Mouse (Mus musculus) lung, postnatal 4 days (tissue): ENCODE measurements around the gene Galnt14.

Source experiments
- DNase-seq, 2 experiments: peaks; one replicate each; pipeline ENCODE4 v3.0.0; 2021

Galnt14 gene

DNA sequence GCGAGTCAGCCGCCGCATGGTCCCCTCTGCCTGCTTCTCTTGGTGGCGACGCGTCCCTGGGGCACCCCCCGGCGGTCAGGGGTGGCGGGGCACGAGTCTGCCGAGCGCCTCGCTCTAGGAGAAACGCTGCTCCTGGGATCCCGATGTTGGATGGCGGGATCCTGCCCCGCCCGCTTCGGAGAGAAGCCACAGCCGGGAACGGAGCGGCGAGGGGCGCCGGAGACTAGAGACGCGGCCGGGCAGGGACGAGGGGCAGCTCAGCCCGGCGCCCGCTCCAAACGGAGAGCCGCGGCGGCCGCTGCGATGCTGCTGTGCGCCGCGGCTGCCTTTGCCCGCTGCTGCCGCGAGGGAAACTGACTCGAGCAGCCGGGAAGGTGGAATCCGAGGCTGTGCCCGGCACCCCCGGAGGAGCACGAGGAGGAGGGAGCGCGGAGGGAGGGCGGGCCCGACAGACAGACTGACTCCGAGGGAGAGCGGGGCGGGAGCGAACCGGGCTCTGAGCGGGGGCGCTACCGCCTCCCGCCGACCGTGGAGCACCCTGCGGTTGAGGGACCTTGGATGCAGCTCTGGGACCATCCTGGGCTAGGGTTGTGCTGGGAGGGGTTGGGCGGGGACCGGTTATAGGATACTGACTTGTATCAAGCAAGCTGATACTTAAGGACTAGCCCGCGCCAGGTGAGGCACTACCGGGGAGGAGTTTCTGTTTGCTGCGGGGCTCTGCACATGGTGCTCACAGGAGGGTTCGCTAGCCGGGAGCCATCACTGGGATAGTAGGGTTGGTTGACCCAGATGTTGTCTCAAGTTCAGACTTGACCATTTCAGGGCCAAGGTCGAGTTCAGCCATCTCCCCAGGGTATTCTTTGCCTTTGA lies at the start of gene Galnt14:
Gene Galnt14, minus strand, starts transcription at position 412 of the 870 bp plus-strand sequence.
- peak; percentile 48 to 59 for DNase-seq

GRCm38 (mm10) chr17:73743681-73744311 lies 33.5 kb upstream of the Galnt14 start:
- peak; percentile 67 to 78 for DNase-seq

- DNase-seq = peak in 1 of 2 experiments; percentile 14
Measured at GRCm38 (mm10) chr17:73723885-73724682, 13.8 kb upstream of the Galnt14 start.

DNA sequence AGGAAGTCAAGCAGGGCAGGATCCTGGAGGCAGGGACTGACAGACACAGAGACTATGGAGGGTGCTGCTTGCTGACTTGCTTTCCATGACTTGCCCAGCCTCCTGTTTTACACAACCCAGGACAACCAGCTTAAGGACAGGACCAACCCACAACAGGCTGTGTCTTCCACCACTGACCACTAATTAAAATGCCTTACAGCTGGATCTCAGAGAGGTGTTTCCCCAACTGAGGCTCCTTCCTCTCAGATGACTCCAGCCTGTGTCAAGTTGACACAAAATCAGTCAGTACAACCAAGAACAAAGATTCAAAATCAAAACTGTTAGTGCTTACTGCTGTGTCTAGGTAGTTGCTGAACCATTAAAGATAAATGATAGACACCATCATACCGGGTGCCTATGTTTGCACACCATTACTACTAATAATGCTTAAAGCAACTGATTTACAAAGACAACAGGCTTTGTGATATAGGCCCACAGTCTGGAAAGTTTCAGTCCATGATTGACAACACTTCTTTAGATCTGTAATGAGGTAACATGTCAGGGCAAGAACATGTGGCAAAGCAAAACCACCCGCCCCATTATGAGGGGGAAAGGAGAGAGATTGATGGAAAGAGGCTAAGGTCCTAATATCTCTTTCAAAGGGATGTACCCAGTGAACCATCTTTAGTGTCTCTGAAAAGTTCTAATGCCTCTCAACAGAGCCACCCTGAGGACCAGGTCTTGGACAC lies 8.9 kb upstream of the Galnt14 start:
- no peak for DNase-seq

GRCm38 (mm10) chr17:73716684-73717083 lies 6.4 kb upstream of the Galnt14 start:
- DNase-seq = no peak

- DNase-seq = no peak
Measured at GRCm38 (mm10) chr17:73714440-73715221, 4.4 kb upstream of the Galnt14 start.

DNA sequence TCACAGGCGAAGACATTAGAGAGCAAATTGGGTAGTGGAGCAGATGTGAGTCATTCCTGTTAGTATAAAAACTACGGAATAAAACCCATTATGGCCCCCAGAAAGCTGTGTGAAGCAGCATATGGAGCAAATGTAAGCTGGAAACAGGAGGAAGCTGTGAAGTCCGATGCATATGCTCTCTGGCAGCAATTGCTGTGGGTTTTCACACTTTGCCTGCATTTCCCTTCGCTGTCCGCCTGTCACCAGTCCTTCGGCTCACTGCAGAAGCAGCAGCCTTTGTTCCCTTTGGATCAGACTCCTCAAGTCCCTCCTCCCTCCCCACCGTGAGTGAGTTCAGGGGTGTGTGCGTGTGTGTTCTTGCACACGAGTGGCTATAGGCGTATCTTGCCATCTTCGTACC lies 3.1 kb upstream of the Galnt14 start:
- no peak for DNase-seq

DNA sequence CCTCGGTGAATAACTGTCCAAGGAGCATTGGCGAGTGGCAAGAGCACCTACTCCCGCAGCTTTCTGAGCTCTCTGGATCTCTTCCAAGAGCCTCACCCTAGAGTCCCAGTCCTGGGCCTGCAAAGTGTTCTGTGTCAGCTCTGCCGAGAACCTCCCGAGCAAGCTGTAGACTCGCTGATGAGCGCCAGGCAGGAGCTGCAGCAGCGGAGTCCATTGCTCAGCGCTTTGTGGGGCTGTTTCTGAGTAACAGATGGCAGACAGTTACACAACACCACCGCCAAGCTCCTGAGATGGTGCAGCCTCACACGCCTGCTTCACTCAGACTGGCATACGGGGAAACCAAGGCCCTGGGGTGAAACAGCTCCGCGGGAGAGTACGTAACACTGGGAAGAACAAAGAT lies 1.7 kb upstream of the Galnt14 start:
- no peak for DNase-seq

DNA sequence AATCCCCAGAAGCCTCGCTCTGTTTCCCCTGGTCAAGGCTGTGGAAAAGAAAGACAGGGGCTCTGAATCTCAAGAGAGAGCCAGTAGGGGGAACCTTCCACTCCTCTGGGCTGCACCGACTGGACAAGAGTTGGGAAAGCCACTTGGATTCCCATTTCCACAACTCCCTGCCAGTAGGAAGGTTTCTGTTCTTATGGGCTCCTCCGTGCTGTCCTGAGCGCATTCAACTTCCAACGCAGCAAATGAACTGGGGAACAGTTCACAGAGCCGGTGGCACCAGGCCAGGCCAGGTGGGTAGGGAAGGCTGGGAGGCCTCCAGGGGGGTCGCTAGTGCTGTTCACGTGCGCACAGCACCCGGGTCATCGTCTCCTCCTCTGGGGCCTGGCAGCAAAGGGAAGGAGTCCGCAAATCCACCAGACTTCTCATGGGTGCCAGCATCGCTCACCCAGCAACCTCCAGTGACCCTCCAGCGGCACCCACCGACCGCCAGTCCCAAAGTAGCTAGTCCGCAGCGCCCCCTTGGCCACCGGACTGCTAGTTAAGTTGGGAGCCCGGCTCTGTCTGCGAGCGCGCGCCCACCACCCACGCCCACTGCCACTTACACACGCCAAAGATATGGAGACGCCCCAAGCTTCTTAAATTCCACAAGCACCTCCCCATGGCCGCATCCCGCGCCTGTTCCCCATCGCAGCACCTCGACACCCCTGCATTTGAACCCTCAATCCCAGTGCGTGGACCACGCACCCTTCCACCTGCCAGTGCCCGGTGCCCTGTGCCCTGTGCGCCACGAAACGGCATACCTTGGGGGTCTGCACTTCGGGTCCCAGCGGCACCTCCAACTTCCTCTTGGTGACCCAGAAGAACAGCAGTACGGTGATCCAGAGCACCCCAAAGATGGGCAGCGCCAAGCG lies 867 bp downstream of the Galnt14 start:
- DNase-seq = peak in 1 of 2 experiments; percentile 23

DNA sequence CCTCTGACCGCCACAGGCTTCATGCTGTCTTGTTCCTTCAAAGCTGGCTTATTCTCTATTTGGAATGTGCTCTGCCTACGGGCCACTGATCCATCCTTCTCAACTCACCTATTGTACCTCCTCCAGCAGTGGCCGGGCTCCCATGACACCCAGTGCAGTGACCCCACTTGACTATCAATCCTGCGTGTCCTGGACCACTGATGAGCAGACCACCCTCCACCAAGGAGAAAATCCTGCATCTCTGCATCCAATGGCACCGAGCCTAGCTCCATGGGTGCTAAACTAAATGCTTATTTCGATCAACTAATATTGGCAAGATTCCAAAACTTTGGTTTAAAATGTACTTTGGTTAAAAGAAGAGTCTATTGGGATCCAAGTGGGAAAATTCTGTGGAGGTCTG lies 1.8 kb downstream of the Galnt14 start:
- no peak for DNase-seq

DNA sequence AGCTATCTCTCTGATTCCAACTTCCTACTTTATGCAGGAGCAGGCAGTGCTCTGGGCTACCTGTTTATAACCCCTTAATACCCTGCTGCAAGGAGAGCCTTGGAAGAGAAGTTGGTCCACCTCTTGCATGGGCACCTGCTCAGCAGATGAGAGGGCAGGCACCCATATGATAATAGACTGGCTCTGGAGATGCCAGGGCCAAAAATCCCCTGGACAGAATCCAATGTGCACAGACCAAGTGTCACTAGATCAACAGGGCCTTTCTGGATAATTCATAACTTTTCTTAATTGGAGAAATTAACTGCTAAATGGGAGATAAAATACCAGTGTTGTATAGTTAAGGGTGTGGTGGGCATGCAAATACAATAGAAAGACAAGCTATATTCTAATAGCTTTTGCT lies 6.7 kb downstream of the Galnt14 start:
- DNase-seq = no peak

DNA sequence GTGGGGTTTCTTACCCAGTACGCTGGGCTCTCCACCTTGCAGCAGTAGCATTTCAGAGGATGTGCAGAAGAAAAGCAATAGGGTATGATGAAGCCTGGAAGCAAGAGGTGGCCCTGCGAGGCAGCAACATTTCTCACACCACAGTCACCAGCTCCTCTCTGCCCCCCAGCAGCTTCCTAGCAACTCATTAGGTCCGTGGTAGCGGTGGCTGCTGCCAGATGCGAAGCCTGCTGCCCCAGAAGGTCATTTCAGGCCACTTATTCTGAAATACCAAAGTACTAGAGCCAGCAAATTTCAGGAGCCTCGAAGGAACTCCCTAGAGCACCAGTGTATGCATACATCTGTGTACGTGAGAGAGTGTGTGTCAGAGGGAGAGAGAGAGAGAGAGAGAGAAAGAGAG lies 9.2 kb downstream of the Galnt14 start:
- peak in 1 of 2 experiments; percentile 28 for DNase-seq

DNA sequence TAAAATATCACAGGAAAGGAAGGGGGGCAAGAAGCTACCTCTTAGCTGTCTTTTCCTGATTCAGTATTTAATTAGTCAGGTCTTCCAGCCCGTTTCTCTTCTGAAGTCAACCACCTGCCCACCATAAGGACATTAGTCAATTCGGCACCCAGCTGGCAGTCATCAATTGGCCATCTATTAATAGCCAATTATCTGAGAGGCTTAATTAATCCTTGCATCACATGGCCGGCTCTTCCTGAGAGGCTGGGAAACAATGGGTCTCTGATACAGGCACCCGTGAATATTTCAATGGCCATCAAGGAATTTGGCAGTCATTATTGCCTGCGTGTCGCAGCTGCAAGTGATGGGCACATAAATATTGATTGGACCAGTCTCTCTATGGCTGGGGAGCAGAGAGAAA lies 10.4 kb downstream of the Galnt14 start:
- no peak for DNase-seq

- DNase-seq = no peak
Measured at GRCm38 (mm10) chr17:73694206-73694952, 15.9 kb downstream of the Galnt14 start.

DNA sequence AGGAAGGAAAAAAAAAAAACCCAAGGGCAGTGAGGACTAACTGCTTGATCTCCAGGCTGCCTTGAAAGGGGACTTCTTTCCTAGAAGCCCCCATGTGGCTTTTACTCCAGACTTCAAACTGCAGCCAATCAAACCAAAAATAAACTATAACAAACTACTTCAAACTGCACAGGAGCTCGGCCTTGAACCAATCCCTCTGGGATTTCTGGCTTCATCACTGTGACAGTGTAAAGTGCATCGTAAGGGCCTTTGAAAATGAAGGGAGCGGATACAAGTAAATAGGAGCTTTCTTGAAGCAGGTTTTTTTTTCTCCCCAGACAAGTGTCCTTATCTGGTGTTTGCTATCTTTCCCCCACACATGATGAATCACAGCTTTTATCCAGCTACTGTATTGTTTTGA lies 22.0 kb downstream of the Galnt14 start:
- DNase-seq = no peak

GRCm38 (mm10) chr17:73686292-73686691 lies 24.0 kb downstream of the Galnt14 start:
- no peak for DNase-seq

DNA sequence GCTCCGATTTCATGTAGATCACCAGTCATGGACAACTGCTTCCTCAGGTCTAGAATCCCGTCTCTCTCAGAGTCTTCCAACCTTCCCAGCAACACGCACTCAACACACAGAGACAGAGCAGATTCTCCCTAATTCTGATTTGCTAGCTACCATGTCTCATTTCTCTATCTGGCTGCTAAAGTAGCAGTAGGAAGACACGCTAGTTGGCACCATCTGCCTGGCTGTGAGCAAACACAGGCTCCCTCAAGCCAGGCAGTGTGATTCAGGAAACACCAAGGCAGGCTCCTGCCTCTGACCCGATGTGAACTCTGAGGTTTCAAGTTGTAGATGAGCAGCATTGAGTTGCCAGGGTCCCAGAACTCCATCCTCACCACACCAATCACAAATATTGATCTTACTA lies 25.5 kb downstream of the Galnt14 start:
- no peak for DNase-seq

DNA sequence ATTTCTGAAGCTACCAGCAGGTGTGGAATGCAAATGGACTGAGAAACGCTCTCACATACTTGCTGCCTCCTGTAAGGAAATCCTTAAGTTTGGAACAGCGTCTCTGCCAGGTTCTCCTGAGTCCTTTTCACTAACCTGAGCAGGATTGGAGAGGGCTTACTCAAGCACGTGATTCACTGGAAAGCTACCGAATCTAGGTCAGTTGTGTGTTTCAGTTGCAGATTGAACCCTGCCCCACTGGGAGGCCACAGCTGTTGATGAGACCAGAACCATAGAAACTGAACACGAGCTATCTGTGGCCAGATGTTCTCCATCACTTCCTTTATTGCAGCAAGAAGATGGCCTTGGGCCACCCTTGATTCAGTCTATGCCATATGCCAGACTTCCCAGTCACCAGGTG lies 38.3 kb downstream of the Galnt14 start:
- no peak for DNase-seq

DNA sequence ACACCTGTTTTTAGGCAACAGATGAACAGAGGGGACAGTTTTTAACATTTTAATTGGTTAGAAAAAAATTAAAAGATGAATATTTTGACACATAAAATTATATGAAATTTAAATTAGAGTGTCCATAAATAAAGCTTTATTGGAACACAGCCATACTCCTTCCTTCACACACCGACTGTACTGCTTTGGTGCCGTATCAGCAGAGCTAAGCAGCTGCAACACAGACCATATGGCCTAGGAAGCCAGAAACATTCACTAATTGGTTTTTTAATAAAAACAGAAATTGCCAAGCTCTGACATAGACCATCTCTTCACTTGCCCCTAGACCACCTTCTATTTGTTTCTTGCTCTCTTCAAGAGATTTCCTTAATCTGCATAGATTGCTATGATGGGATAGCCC lies 40.2 kb downstream of the Galnt14 start:
- DNase-seq = no peak

- DNase-seq = no peak
Measured at GRCm38 (mm10) chr17:73668996-73669395, 41.3 kb downstream of the Galnt14 start.
